Mouse (Mus musculus): ENCODE results near the gene Col6a2. TPM values are rescaled to one million over a fixed set of nuclear protein-coding genes. Genes with fewer than 3 reads are reported as not detected.
A peak's percentile ranks its signal among the peaks of the same experiment; 100 is the strongest.

The Col6a2 gene
- total RNA-seq, 1 experiment = 1.3 TPM

DNA sequence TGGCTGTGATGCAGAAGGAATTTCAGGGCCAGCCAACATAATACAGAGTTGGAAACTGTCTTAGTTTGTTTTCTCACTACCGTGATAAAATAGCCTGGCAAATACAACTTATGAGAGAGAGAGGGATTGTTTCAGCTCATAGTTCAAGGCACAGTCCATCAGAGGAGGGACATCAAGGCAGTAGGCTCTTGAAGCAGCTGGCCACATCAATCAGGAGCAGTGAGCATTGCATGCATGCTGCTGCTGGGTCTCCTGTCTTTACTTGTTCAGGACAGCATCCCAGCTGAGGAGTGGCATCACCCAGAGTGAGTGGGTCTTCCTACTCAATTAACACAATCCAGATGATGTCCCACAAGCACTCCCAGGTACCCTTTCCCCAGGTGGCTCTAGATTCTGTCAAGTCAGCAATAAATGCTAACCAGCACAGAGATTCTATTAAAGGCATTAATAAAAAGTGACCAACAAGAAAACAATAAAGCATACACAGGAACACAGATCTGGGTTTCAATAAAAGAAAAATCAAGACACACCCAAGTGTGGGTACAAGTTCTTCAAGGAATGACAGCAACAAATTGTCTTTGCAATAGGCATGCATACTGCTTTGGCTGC is 43.9 kb upstream of the Col6a2 start:
- H3K36me3 ChIP-seq (ENCODE audit: control insufficient read depth, insufficient read depth, low read length, poor library complexity, severe bottlenecking) = no peaks in the 10 kb centered on the region
- in situ Hi-C loops (cut with MboI; ENCODE audit: low sequenced_read_pairs in 2 of 2, unreplicated experiment in 2 of 2) = no loop called here

GRCm38 (mm10) chr10:76665551-76665950 is 42.1 kb upstream of the Col6a2 start:
- in situ Hi-C loops (cut with MboI; ENCODE audit: low sequenced_read_pairs in 2 of 2, unreplicated experiment in 2 of 2) = no loop called here
- Histone ChIP-seq H3K9ac (ENCODE audit: insufficient read depth, low read depth, low read length, poor library complexity, severe bottlenecking) (no peak overlapping the region), H3K9me3 (ENCODE audit: control insufficient read depth, insufficient read depth, low read depth, low read length) (no peaks in the 10 kb centered on the region), H3K4me3 (ENCODE audit: insufficient read depth in 1 of 2, low read depth in 1 of 2, low read length in 2 of 2, poor library complexity in 1 of 2, severe bottlenecking in 1 of 2) (no peak overlapping the region), H3K36me3 (ENCODE audit: control insufficient read depth, insufficient read depth, low read length, poor library complexity, severe bottlenecking) (no peaks in the 10 kb centered on the region), H3K27ac (ENCODE audit: insufficient read depth, low read depth, low read length, poor library complexity, severe bottlenecking) (no peak overlapping the region), H3K4me1 (ENCODE audit: control insufficient read depth in 2 of 2, insufficient read depth in 2 of 2, low read length in 2 of 2, poor library complexity in 1 of 2) (no peaks in the 10 kb centered on the region)
- no peak for DNase-seq (ENCODE audit: low read depth, low spot score)
- TF ChIP-seq HCFC1 (IDR thresholded peaks at IDR 0.05; ENCODE audit: borderline replicate concordance, insufficient read depth, low read length) (no peak), ZC3H11A (IDR thresholded peaks at IDR 0.05; ENCODE audit: borderline replicate concordance, low read depth, low read length) (no peak), ZNF384 (IDR thresholded peaks at IDR 0.05; ENCODE audit: low read depth, low read length) (no peak), CHD2 (IDR thresholded peaks at IDR 0.05; ENCODE audit: low read depth, low read length) (no peak), MAFK (IDR thresholded peaks at IDR 0.05; ENCODE audit: insufficient read depth, low read depth, low read length) (no peak)

More for the DNA sequence above, 43.9 kb upstream of the Col6a2 start:
- H3K9me3 ChIP-seq (ENCODE audit: control insufficient read depth, insufficient read depth, low read depth, low read length) = no peaks in the 10 kb centered on the region
- no peak for DNase-seq (ENCODE audit: low read depth, low spot score)
- no peak for TF ChIP-seq ZNF384 (IDR thresholded peaks at IDR 0.05; ENCODE audit: low read depth, low read length)
- peak; percentile 81 for TF ChIP-seq MAFK (IDR thresholded peaks at IDR 0.05; ENCODE audit: insufficient read depth, low read depth, low read length)
- no peak overlapping the region for H3K9ac ChIP-seq (ENCODE audit: insufficient read depth, low read depth, low read length, poor library complexity, severe bottlenecking)
- H3K4me3 ChIP-seq (ENCODE audit: insufficient read depth in 1 of 2, low read depth in 1 of 2, low read length in 2 of 2, poor library complexity in 1 of 2, severe bottlenecking in 1 of 2) = no peak overlapping the region
- no peak overlapping the region for H3K27ac ChIP-seq (ENCODE audit: insufficient read depth, low read depth, low read length, poor library complexity, severe bottlenecking)
- no peaks in the 10 kb centered on the region for H3K4me1 ChIP-seq (ENCODE audit: control insufficient read depth in 2 of 2, insufficient read depth in 2 of 2, low read length in 2 of 2, poor library complexity in 1 of 2)

DNA sequence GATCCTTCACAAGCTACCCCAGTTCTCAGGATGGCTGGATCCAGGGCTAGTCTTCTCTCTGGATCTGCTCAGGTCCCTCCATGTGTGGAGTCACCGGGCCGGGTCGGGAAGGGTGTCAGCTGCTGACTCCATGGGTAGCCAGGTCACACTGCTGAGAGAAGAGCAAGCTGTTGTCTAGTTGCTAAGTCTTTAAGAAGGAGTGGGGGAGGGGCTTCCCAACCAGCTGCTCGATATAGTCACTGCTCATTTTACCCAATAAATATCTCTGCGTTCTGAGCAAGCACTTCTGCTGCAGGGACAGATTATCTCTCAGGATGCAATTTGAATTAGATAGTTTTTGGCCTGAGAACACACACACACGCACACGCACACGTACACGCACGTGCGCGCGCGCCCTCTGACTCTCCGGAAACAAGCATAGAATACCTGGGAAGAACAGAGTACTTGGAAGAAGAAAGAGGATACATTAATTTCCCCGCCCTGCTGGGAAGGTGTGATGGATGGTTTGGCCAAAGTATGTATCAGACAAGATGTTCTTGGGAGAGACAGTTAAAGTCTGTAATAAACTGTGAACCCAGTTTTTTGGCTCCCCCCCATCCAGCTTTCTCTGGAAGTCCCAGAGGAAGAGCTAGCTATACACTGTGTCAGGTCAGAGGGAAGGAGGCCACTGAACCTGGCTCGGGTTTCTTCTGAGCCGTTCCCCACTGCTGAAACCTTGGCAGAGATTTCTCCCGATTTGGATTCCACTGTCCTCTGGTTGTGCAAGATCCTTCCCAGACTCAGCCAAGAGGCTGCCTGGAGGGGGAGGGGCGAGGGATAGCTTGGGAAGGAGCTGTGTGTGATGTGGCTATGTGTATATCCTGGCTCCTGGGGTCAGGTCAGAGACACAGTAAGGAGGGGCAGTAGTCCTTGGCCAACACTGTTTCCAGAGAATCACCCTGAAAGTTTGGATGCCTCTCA is 41.0 kb upstream of the Col6a2 start:
- TF ChIP-seq HCFC1 (IDR thresholded peaks at IDR 0.05; ENCODE audit: borderline replicate concordance, insufficient read depth, low read length) = no peak
- no peak for TF ChIP-seq MAFK (IDR thresholded peaks at IDR 0.05; ENCODE audit: insufficient read depth, low read depth, low read length)
- no peak for TF ChIP-seq ZNF384 (IDR thresholded peaks at IDR 0.05; ENCODE audit: low read depth, low read length)
- no peak for TF ChIP-seq ZC3H11A (IDR thresholded peaks at IDR 0.05; ENCODE audit: borderline replicate concordance, low read depth, low read length)
- TF ChIP-seq CHD2 (IDR thresholded peaks at IDR 0.05; ENCODE audit: low read depth, low read length) = no peak
- H3K4me1 ChIP-seq (ENCODE audit: control insufficient read depth in 2 of 2, insufficient read depth in 2 of 2, low read length in 2 of 2, poor library complexity in 1 of 2) = no peaks in the 10 kb centered on the region

DNA sequence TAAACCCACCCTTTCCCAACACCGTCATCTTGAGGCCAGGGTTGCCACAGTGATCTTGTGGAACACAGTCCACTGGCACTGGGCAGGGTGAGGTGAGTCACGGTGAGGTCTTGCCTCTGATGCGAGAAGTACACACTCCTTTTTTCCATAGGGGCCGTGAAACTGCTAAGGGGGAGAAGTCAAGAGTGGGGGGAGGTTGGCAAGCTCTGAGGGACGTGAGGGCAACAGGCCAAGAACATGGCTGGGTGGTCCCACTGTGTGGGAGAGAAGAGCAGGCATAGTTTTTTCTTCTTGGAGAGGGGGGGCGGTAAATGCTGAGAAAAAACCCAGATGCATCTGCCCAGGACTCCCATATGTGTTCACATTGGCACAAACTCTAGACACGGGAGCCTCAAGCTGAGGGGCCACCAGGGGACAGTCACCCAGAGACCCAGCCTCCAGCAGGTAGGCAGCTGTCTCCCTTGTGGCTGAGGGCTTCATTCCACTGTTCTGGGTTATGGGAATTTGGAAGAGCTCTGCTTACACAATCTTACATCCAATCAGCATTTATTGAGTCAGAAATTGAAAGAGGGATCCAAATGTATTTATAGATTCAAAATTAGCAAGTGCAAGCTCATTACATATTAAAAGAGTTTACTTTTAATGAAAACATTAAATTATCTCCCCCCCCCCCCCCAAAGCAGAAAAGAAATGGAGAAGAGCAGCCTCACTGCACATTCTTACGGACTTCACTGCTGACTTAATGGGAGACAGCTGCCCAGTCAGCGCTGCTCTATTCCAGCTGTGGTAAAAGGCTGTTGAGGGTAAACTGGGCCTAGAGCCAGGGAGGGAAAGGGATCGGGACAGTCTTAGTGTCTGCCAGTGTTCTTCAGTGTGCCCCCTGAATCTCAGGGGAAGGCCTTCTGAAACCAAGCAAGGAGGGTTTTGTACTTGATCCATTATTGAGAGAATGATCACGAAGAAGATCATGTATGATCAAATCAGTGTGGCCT is 30.2 kb upstream of the Col6a2 start:
- H3K4me1 ChIP-seq (ENCODE audit: control insufficient read depth in 2 of 2, insufficient read depth in 2 of 2, low read length in 2 of 2, poor library complexity in 1 of 2) = no peaks in the 10 kb centered on the region
- no peak overlapping the region for H3K9ac ChIP-seq (ENCODE audit: insufficient read depth, low read depth, low read length, poor library complexity, severe bottlenecking)
- H3K4me3 ChIP-seq (ENCODE audit: insufficient read depth in 1 of 2, low read depth in 1 of 2, low read length in 2 of 2, poor library complexity in 1 of 2, severe bottlenecking in 1 of 2) = no peak overlapping the region
- no peak for DNase-seq (ENCODE audit: low read depth, low spot score)
- no peaks in the 10 kb centered on the region for H3K36me3 ChIP-seq (ENCODE audit: control insufficient read depth, insufficient read depth, low read length, poor library complexity, severe bottlenecking)
- in situ Hi-C loops (cut with MboI; ENCODE audit: low sequenced_read_pairs in 2 of 2, unreplicated experiment in 2 of 2) = no loop called here
- H3K27ac ChIP-seq (ENCODE audit: insufficient read depth, low read depth, low read length, poor library complexity, severe bottlenecking) = no peak overlapping the region
- TF ChIP-seq CHD2 (IDR thresholded peaks at IDR 0.05; ENCODE audit: low read depth, low read length) (no peak), ZC3H11A (IDR thresholded peaks at IDR 0.05; ENCODE audit: borderline replicate concordance, low read depth, low read length) (no peak), ZNF384 (IDR thresholded peaks at IDR 0.05; ENCODE audit: low read depth, low read length) (no peak), HCFC1 (IDR thresholded peaks at IDR 0.05; ENCODE audit: borderline replicate concordance, insufficient read depth, low read length) (no peak)
- H3K9me3 ChIP-seq (ENCODE audit: control insufficient read depth, insufficient read depth, low read depth, low read length) = no peaks in the 10 kb centered on the region

More for the DNA sequence above, 41.0 kb upstream of the Col6a2 start:
- H3K36me3 ChIP-seq (ENCODE audit: control insufficient read depth, insufficient read depth, low read length, poor library complexity, severe bottlenecking) = no peaks in the 10 kb centered on the region
- H3K4me3 ChIP-seq (ENCODE audit: insufficient read depth in 1 of 2, low read depth in 1 of 2, low read length in 2 of 2, poor library complexity in 1 of 2, severe bottlenecking in 1 of 2) = no peak overlapping the region
- no peak overlapping the region for H3K9ac ChIP-seq (ENCODE audit: insufficient read depth, low read depth, low read length, poor library complexity, severe bottlenecking)
- H3K9me3 ChIP-seq (ENCODE audit: control insufficient read depth, insufficient read depth, low read depth, low read length) = no peaks in the 10 kb centered on the region
- in situ Hi-C loops (cut with MboI; ENCODE audit: low sequenced_read_pairs in 2 of 2, unreplicated experiment in 2 of 2) = no loop called here
- peak; percentile 1 for DNase-seq (ENCODE audit: low read depth, low spot score)
- no peak overlapping the region for H3K27ac ChIP-seq (ENCODE audit: insufficient read depth, low read depth, low read length, poor library complexity, severe bottlenecking)

All from ES-E14 (cell line).